Mouse (Mus musculus) cerebellum, postnatal 4 days (tissue): ENCODE measurements at regions not wholly inside any gene's neighbourhood (a gene's known extent, or its start where the extent isn't known, plus 50 kb on each side); places are given as distances from the start of the nearest gene placed in this dataset.
A peak's percentile ranks its signal among the peaks of the same experiment; 100 is the strongest.
"Not testable (repeated sequence)": the region's sequence is repeated elsewhere in the genome, so short reads cannot be mapped to it uniquely, and the experiment has no call there.

Experiments used
- DNase-seq, 2 experiments: peaks; one replicate each; pipeline ENCODE4 v3.0.0; 2022; ENCODE audit warnings: low spot score in 2 of 2, mixed read lengths in 1 of 2

DNA sequence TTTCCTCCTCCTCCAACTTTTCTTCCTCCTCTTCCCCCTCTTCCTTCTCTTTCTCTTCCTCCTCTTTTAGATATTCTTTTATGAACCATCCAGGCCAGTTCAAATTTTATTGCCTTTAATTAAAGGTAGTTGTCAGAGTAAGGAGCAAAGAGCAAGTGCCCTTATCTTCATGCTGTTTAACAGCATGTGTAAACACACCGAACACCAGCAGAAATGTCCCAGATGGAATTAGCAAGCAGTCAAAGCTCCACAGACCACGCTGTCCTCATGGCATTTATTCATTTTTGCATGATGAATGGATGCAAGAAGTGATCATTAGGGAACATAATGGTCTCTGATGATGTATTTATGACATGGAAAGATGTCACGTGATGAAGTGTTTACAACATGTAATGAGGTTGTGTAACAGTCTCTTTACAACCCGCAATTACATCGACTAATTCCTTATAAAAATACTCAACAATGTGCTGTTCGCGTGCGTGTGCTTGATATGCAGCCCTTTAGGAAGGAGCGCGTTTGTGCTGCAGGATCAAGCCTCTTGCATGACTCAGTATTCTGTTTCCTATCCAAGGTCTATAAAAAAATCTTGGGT is 187.0 kb downstream of the Bmp2 start:
- no peak for DNase-seq

DNA sequence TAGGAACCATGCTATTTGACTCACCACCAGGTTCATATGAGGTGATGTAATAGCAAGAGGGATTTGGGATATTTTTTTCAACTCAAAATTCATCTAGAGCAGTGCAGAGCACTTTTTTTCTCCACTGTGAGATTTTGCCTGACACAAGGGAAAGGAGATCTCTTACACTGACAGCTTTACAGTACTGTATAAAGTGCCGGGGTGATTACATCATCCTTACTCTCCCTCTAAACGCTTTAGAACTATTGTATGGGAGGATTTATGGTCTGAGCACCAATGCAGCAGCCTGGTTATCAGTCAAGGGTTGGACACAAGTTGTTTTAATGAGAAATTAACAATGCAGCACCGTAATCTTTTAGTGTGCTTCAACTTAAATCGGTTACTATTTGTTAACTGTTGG is 196.5 kb downstream of the Bmp2 start:
- DNase-seq = no peak

DNA sequence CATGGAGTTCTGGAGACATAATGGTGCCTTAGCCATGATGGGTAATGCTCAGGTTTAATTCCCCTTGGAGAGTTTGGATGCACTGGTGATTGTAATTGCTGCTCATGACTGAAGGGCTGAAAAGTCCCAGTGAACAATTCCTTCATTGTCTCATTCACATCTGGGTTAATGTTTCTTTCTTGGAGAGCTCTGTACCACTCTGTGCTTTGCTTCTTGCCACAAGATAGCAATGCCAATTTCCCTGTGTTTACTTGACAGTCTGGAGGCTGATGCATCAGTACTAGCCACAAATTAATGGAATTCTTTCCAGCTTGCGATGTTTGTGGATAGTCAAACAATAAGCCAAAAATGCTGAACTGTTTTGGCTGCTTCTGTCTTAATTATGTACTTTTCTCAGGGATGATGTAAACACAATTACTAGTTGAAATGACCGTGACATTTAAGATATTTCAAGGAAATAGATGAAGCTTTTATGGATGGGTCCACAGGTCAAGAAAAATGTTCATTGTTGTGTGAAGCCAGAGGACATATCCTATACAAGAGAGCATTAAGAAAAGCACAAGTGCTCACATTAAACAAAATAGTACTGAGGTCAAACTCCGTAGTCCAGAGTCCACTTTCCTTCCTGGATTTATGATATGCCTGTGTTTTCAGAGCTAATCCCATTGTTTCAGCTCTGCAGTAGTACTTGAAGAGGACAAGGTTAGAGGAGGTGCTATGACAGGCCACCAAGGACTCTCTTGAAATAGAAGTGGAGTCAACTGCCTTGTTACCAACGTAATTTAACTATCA is 198.1 kb downstream of the Bmp2 start:
- no peak for DNase-seq

DNA sequence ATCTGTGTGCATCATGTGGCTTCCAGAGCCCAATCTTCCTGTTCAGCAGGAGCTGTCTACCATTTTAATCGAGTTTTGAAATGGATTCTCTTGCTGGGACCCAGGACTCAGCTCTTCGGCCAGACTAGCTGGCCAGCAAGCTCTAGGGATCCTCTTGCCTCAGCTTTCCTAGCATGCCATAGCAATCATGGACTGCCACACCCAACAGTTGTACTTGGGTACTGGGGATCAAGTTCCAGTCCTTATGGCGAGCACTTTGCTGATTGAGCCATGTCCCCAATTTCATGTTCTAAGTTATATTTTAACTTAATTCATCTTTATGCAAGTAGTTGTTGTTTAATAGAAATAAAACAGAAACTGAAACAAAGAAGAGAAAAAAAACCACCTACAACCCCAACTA is 202.1 kb downstream of the Bmp2 start:
- DNase-seq = no peak

DNA sequence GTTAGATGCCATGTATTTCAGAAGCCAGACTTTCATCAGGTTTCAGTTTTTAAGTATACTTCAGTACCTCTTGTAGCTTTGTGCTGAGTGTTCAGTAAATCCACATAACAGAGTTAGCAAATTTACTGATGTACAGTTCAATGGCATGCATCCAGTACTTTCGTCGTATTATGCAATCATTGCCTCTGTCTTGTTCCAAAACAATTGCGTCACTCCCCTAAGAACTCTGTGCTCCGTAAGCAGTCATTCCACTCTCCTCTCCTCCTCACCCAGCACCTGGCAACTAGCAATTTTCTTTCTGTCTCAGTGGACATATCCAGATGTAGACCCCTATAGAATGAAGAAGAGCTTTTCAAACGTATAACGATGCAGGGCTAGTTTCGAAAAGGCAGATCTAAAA is 209.5 kb downstream of the Bmp2 start:
- no peak for DNase-seq

DNA sequence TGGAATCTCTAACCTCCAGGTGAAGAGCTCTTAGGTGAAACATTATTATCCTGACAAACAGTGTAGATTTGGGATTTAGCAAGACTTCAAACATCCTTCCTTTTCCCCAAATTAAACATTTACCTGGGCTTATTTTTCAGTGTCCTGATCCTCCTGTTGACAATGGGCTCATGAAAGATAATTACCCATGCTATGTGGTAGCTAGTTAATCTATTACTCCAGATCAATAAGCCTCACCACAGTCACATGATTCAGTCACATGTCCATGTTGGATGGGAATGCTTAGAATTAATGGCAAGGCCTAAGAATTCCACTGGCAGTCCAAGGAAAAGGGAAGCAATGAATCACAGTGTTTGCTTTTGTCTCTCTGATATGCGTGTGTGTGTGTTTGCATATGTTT is 216.6 kb downstream of the Bmp2 start:
- no peak for DNase-seq

DNA sequence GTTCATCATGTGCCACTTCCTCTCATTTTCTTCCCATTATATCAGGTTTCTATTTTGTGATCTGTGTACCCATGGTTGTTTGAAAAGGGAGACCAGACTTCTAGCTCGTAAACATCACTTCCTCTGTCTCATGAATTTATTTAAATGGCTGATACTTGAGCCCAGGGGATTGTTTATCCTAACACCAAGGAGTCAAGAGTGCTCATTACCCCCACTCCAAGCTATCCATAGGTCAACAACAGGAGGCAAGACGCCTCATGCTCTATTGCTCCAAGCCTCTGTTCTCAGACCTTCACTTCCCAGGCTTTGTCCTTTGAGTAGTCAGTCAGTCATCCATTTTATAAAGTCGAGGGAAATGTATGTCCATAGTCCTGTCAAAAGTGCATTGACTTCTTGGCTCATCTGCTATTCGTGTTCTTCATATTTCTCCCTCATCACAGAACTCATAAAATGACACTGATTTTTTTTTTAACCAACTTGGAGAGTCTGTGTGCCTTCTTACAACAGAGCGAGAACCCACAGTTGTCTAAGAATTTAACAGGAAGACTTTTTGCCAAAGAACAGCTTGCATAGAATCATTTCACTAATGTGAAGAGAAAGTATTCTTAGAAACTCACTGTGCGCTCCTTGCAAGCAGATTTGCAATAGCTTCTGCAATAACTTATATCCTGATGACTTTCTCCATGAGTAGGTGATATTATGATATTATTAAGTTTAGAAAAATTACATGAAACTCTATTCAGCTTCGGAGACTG is 231.8 kb downstream of the Bmp2 start:
- no peak for DNase-seq

DNA sequence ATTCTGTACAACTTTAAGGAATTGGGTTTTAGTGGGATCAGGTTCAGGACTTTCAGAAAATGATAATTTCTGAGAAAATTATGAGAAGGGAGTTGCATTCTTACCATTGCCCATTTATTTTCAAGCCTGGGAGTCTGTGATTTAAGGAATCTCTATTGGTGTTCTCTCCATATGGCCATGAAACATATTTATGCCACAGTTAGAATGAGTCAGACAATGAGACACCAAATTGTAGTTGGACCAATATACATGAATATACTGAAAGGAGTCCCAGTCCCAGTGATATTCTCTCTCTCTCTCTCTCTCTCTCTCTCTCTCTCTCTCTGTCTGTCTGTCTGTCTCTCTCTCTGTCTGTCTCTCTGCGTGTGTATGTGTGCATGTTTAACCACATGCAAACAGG is 239.1 kb downstream of the Bmp2 start:
- DNase-seq = no peak

DNA sequence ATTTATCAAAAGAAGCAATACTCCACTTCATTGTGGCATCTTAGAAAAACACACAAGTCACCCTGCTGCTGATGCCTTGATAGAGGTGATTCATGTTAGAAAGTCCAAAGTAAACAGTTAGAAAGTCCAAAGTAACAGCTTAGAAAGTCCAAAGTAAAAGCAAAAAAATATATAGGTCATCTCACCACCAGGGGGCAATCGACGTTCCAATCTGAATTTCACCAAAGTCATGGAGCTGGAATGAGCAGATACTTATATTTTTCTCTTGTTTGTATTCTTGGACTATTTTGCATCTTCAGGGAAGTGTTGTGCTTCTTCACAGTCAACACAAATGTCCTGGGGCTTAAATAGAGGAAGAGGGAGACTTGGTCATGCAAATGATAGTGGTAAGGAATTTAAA is 241.3 kb downstream of the Bmp2 start:
- DNase-seq = no peak

DNA sequence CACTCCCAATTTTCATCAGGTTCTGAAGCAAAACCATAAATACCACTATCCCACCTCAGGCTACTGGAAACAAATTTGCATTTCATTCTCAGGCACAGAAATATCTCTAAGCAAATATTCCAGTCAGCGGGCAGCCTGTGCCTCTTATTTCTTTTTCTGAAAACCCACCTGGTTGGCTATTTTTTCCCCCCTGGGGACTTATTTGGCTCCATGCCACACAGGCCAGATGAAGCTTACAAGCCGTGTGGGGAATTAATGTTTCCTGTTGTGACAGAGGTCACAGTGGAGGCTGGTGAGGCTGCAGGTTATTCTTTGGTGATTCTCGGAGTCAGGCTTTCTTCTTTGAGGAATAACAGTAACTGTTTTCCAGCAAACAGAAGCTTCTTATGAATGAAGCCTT is 250.7 kb downstream of the Bmp2 start:
- DNase-seq = peak in 1 of 2 experiments; percentile 3

DNA sequence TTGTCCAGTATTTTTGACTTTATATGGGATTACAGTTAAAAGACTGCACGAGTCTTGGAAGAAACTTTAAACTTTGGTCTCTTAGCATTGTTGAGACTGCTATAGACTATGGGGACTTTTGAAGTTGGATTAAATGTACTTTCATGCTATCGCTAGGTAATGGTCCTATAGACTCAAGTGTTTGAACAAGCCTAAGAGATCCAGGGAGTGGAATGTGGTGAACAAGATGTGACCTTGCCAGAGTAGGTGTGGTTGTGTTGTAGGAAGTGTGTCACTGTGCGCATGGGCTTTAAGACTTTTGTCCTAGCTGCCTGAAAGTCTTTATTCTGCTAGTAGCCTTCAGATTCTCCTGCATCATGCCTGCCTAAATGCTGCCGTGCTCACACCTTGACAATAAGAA is 269.5 kb downstream of the Bmp2 start:
- no peak for DNase-seq

DNA sequence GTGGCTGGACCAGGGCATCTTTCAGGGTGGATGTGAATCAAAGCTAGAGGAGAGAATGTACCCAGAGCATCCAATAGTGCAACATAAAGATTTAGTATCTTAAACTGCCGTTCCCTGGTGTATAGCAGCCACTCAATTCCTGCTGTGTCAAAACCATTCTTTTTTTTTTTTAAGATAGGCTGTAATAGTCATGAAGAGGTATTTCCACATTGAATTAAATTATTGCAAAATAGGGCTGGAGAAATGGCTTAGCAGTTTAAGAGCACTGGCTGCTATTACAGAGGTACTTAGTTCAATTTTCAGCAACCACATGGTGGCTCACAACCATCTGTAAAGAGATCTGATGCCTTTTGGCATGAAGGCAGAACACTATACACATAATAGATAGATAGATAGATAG is 277.4 kb downstream of the Bmp2 start:
- DNase-seq = no peak

DNA sequence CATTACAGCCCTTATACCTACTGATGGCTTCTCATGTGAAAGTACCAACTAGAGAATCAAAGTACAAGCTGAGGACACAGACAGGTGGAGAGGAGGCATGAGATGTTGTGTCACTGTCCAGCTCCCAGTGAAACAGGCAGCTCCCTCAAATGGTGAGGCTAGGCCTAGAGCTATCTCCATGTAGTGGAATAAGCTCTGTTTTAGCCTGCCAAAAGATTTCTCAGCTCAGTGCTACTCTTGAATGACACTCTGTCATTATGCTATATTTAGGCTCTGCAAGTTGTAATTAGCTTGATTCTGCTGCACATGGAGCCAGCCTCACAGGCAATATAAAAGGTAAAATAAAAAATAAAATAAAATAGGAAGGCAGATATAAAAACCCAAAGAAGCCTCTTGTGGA is 298.5 kb downstream of the Bmp2 start:
- no peak for DNase-seq

DNA sequence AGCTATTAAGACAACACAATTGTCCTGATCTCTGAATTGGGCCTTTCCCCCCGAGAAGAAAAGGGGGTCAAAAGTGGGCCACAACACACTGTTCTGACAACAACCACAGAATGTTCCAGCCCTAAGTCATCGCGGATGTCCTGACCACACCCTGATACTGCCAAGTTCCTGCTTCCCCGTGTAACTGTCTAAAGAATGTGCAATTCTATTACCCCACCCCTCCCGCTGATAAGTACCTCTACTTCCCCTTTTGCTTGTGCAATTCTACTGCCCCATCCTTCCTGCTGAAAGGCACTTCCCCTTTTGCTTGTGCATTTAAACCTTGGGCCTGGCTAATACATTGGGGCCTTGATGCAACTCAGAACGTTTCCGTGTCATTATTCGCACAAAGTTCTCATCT is 323.0 kb downstream of the Bmp2 start:
- not testable (repeated sequence) for DNase-seq

DNA sequence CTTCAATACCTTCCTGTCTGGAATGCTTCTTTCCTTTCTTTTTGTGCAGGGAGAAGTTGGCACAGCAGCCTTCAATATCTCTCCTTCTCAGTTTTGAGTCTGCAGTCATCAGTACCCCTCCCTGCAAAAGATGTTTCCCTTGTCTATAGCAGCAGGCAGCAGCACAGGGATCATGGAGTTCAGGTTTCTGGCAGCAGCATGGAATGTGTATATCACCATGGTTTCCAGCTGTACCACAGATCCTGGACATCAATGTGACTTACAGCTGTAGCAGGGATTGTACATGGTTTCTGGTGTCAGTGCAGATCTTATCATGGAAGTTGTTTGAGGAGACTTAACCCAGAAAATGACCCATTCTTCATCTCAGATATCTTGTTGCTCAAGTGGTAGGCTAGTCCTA is 331.7 kb downstream of the Bmp2 start:
- no peak for DNase-seq

DNA sequence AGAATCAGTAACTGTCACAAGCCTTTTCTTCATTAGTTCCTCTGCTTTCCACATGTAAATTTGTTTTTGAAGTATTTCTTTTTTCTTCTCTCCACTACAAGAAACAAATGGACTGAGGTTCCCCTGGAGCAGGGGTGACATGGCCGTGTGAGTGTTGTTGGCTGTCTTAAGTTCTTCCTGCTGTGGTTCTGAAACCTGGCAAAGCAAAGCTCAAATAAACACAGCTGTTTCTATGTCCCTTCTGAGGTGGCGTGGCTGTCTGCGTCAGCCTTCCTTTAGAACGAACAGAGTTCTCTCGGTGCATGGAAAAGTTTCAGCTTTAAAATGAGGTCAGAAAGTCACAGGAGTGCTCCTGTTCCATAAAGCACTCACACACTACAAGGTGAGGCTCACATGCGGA is 354.3 kb downstream of the Bmp2 start:
- no peak for DNase-seq
